Mouse (Mus musculus) CH12.LX (cell line): ENCODE measurements around the gene Pawr.

Experiments used
- CTCF ChIP-seq, 2 experiments: IDR thresholded peaks in 1 of 2; conservative IDR thresholded peaks in 1 of 2; 2 replicates each; pipeline ENCODE4 v1.5.1; 2011 to 2012; ENCODE audit warnings: low read depth in 2 of 2, low read length in 2 of 2, improper control_type of control experiment in 1 of 2, inconsistent platforms in 1 of 2, mild to moderate bottlenecking in 1 of 2, moderate library complexity in 1 of 2
- EP300 ChIP-seq: IDR thresholded peaks from 2 replicates; pipeline ENCODE4 v1.6.1; 2011; ENCODE audit warnings: low read length, improper control_type of control experiment
- MAX ChIP-seq: IDR thresholded peaks from 2 replicates; pipeline ENCODE4 v1.6.1; 2011; ENCODE audit warnings: low read length, improper control_type of control experiment
- NELFE ChIP-seq: IDR thresholded peaks from 2 replicates; pipeline ENCODE4 v1.6.1; 2011; ENCODE audit warnings: low read depth, low read length, improper control_type of control experiment
- USF1 ChIP-seq: IDR thresholded peaks from 2 replicates; pipeline ENCODE4 v1.6.1; 2014; ENCODE audit warnings: low read depth, mild to moderate bottlenecking, inconsistent platforms, low read length, improper control_type of control experiment

- TF ChIP-seq CTCF (conservative IDR thresholded peaks at IDR 0.05 in 1 of 2, IDR thresholded peaks at IDR 0.05 in 1 of 2; ENCODE audit: low read depth in 2 of 2, low read length in 2 of 2) (no peak), EP300 (no peak), USF1 (no peak), MAX (no peak), NELFE (no peak)
Measured at GRCm38 (mm10) chr10:108408437-108408836, 76.5 kb downstream of the Pawr start.
